Comparison of ENCODE assay signal across 12 mouse cellular contexts in genomic region chr19:32512518-32512917, GRCm38 (mm10). TPM values are rescaled to one million over a fixed set of nuclear protein-coding genes. Genes with fewer than 3 reads are reported as not detected.
DNase-seq lines count a peak whose midpoint lies in the region; ATAC-seq and TF ChIP-seq lines count a peak whose summit lies in the region.
"Had no signal": no experiment of that assay in that cellular context is flagged by ENCODE, and none has a peak within 500 bp of the region (broad histone marks: within the 10 kb centered on the region; RNA-seq: fewer than 3 reads in every experiment).

No protein-coding gene starts in this region.

- H3K36me3 ChIP-seq in lung, postnatal 0 days (ENCODE audit: insufficient read depth, low read length), result peaks cover 11% of the 10 kb centered on the region
- peaks cover 3% of the 10 kb centered on the region for H3K36me3 ChIP-seq in splenic B cell, adult 2 months (ENCODE audit: control insufficient read depth, insufficient read depth, low read length, poor library complexity, severe bottlenecking)
- peaks cover 97% of the 10 kb centered on the region for H3K36me3 ChIP-seq in embryonic facial prominence, embryonic 10.5 days (replicated peaks)

- peak; percentile 30; the same call in 1 of the 2 replicates for TF ChIP-seq CTCF in gastrocnemius, adult 2 months (IDR thresholded peaks at IDR 0.05)
- TF ChIP-seq CTCF in lung, postnatal 0 days (IDR thresholded peaks at IDR 0.05), result peak; percentile 41

- no peak overlapping the region for H3K4me2 ChIP-seq in lung, postnatal 0 days (replicated peaks; ENCODE audit: low read depth, low read length)
- H3K4me2 ChIP-seq: heart, embryonic 11.5 days; liver, embryonic 15.5 days had no signal

- H3K27me3 ChIP-seq in lung, postnatal 0 days (replicated peaks; ENCODE audit: insufficient read depth, low read length), result no peaks in the 10 kb centered on the region
- H3K27me3 ChIP-seq in splenic B cell, adult 2 months (ENCODE audit: control insufficient read depth, insufficient read depth, low read length, poor library complexity, severe bottlenecking), result no peaks in the 10 kb centered on the region
- H3K27me3 ChIP-seq in embryonic facial prominence, embryonic 10.5 days (replicated peaks; ENCODE audit: low read depth, poor library complexity, severe bottlenecking), result no peaks in the 10 kb centered on the region
- H3K27me3 ChIP-seq: liver, embryonic 15.5 days had no signal

- H3K9me3 ChIP-seq in lung, postnatal 0 days (ENCODE audit: low read length), result no peaks in the 10 kb centered on the region
- peaks cover 8% of the 10 kb centered on the region; the same call in 1 of the 2 replicates for H3K9me3 ChIP-seq in embryonic facial prominence, embryonic 10.5 days
- H3K9me3 ChIP-seq: liver, embryonic 15.5 days had no signal

- no peak overlapping the region for H3K4me3 ChIP-seq in gastrocnemius, adult 2 months
- H3K4me3 ChIP-seq in lung, postnatal 0 days (ENCODE audit: low read depth, low read length), result no peak overlapping the region
- H3K4me3 ChIP-seq in embryonic facial prominence, embryonic 10.5 days, result no peak overlapping the region
- H3K4me3 ChIP-seq: liver, embryonic 15.5 days; myocyte had no signal

- no peak for TF ChIP-seq EP300 in lung, postnatal 0 days (IDR thresholded peaks at IDR 0.05)

- 42% methylated on average over 1 of the region's 1 CpGs for WGBS in lung, postnatal 0 days
- WGBS in embryonic facial prominence, embryonic 10.5 days, result 27% methylated on average over 1 of the region's 1 CpGs

- intact Hi-C loops in gastrocnemius, adult 2 months (cut with DNase I), result no loop called here

- H3K9ac ChIP-seq in lung, postnatal 0 days (replicated peaks; ENCODE audit: low read depth), result no peak overlapping the region
- H3K9ac ChIP-seq: liver, embryonic 15.5 days had no signal

- no peak for ATAC-seq in lung, postnatal 0 days
- ATAC-seq: forebrain, embryonic 14.5 days had no signal

- DNase-seq in gastrocnemius, adult 2 months, result no peak
- DNase-seq in gastrocnemius, adult 8-10 months (ENCODE audit: low spot score in 2 of 2), result no peak
- DNase-seq in lung, postnatal 0 days (ENCODE audit: low spot score), result no peak
- DNase-seq in lung, postnatal 10 days, result no peak
- peak; percentile 63 for DNase-seq in R1 (ENCODE audit: low read depth, low spot score)
- peak; percentile 31 for DNase-seq in splenic B cell, adult 2 months (ENCODE audit: low read depth, low spot score)
- DNase-seq in embryonic facial prominence, embryonic 10.5 days (ENCODE audit: low spot score), result no peak
- no peak for DNase-seq in cerebellum, adult 11-12 months

- no peaks in the 10 kb centered on the region for H3K4me1 ChIP-seq in lung, postnatal 0 days (ENCODE audit: insufficient read depth, low read depth, low read length)
- H3K4me1 ChIP-seq in embryonic facial prominence, embryonic 10.5 days, result no peaks in the 10 kb centered on the region

- no peak overlapping the region for H3K27ac ChIP-seq in gastrocnemius, adult 2 months
- H3K27ac ChIP-seq in lung, postnatal 0 days (ENCODE audit: low read length), result no peak overlapping the region
- H3K27ac ChIP-seq in embryonic facial prominence, embryonic 10.5 days (replicated peaks), result no peak overlapping the region
- H3K27ac ChIP-seq: liver, embryonic 15.5 days had no signal

RNA-seq across cellular contexts. Expression of gene Minpp1, which starts 26.9 kb away (rescaled TPM):
- 10 to 100 TPM; 14.4 to 14.6 TPM for total RNA-seq in gastrocnemius, adult 2 months (2021)
- 10 to 100 TPM; 14.1 to 16.8 (median 16.1) TPM for total RNA-seq in gastrocnemius, adult 8-10 months (2022)
- polyA plus RNA-seq in lung, postnatal 0 days (2015; fragmentation: Nextera tagmentation; extraction: Ambion mirVana), result 37.0 and 39.5 TPM in 2 replicates
- polyA plus RNA-seq in embryonic facial prominence, embryonic 10.5 days (2016; fragmentation: Nextera tagmentation; extraction: Ambion mirVana), result 65.7 and 71.6 TPM in 2 replicates

RNA-seq across cellular contexts. Expression of gene Rpl9-ps6, which starts 46.1 kb away (rescaled TPM):
- total RNA-seq in gastrocnemius, adult 2 months (2021), result 10 to 100 TPM; 27.1 to 36.4 TPM
- 10 to 100 TPM; 11.4 to 23.0 (median 13.8) TPM for total RNA-seq in gastrocnemius, adult 8-10 months (2022)
- polyA plus RNA-seq in lung, postnatal 0 days (2015; fragmentation: Nextera tagmentation; extraction: Ambion mirVana), result 82.1 and 83.8 TPM in 2 replicates
- polyA plus RNA-seq in embryonic facial prominence, embryonic 10.5 days (2016; fragmentation: Nextera tagmentation; extraction: Ambion mirVana), result 69.7 and 70.3 TPM in 2 replicates

Comparison
In these comparisons a context has a peak if more than half of its experiments do, and no peak if none do; other contexts are left out.
1. DNase-seq: peak in R1 (single experiment) and splenic B cell, adult 2 months (single experiment); none in gastrocnemius, adult 2 months (single experiment), gastrocnemius, adult 8-10 months (0 of 2), lung, postnatal 0 days (single experiment), lung, postnatal 10 days (single experiment), embryonic facial prominence, embryonic 10.5 days (single experiment) and cerebellum, adult 11-12 months (single experiment).